Mouse (Mus musculus): Measurements from ENCODE around the gene Lce6a.

GRCm38 (mm10) chr3:92598429-92598828 is 23.0 kb downstream of the Lce6a start:
- no peak for TF ChIP-seq CTCF (IDR thresholded peaks at IDR 0.05; ENCODE audit: low read depth)
- no peak for TF ChIP-seq EP300 (IDR thresholded peaks at IDR 0.05; ENCODE audit: low read depth)
